Mouse (Mus musculus) bone marrow, adult 2 months (tissue): Measurements from ENCODE around the gene Omp. TPM values are rescaled to one million over a fixed set of nuclear protein-coding genes. Genes with fewer than 3 reads are reported as not detected.
"Not testable (repeated sequence)": the region's sequence is repeated elsewhere in the genome, so short reads cannot be mapped to it uniquely, and the experiment has no call there.

Experiments used
- H3K27ac ChIP-seq: fragments of 200-500 bp; 2 replicates; pipeline ENCODE4 v1.5.1; 2012; ENCODE audit warnings: low read depth, mild to moderate bottlenecking, control low read depth, inconsistent platforms, low read length; ENCODE audit not compliant: control insufficient read depth, poor library complexity, insufficient read depth
- H3K4me1 ChIP-seq: fragments of 200-500 bp; 2 replicates; pipeline ENCODE4 v1.6.1; 2011; ENCODE audit warnings: low read length; ENCODE audit not compliant: control insufficient read depth, insufficient read depth
- H3K4me3 ChIP-seq: fragments of 200-500 bp; replicated peaks from 2 replicates; pipeline ENCODE3; 2011; ENCODE audit warnings: mild to moderate bottlenecking, low read depth, low read length, control low read depth; ENCODE audit not compliant: control insufficient read depth
- CTCF ChIP-seq: fragments of 200-500 bp; IDR thresholded peaks from 2 replicates; pipeline ENCODE4 v1.5.1; 2011; ENCODE audit warnings: low read length, control low read depth; ENCODE audit not compliant: control insufficient read depth, insufficient read depth
- POLR2A ChIP-seq: fragments of 200-500 bp; IDR thresholded peaks from 2 replicates; pipeline ENCODE4 v1.6.1; 2011; ENCODE audit warnings: low read depth, mild to moderate bottlenecking, control low read depth, low read length, borderline replicate concordance; ENCODE audit not compliant: control insufficient read depth
- WGBS: fragments of 180-500 bp; shearing (Covaris S2); methylation state at CpG from one replicate; pipeline ENCODE4 v1.1.7; 2018; 5-methylcytosine and 5-hydroxymethylcytosine counted together
- polyA plus RNA-seq: library from polyadenylated mRNA; stranded (reverse); fragments of >200 nt; gene quantifications from 2 replicates; pipeline ENCODE4 v1.2.4, GENCODE M21; 2011; ENCODE audit warnings: low replicate concordance; ENCODE audit not compliant: missing spikeins, insufficient read depth, insufficient read length

The Omp gene
- polyA plus RNA-seq, result 2.1 and 4.7 TPM in 2 replicates

GRCm38 (mm10) chr7:98145402-98145801, at the start of gene Omp:
Gene Omp (minus strand): TSS chr7:98145502.
- no peak within 1 kb of the TSS for H3K4me3 ChIP-seq
- no peaks in the 10 kb centered on the region for H3K4me1 ChIP-seq
- 87% methylated on average over 5 of the region's 5 CpGs for WGBS
- H3K27ac ChIP-seq, result no peak within 1 kb of the TSS
- TF ChIP-seq POLR2A (no peak), CTCF (no peak)

- H3K27ac ChIP-seq, result no peak overlapping the region
- no peak for TF ChIP-seq POLR2A
- no peak for TF ChIP-seq CTCF
- peak overlapping the region; percentile 5 for H3K4me3 ChIP-seq
- WGBS, result 2% methylated on average over 61 of the region's 61 CpGs
- H3K4me1 ChIP-seq, result peaks cover 5% of the 10 kb centered on the region
Measured at GRCm38 (mm10) chr7:98194026-98194792, 48.9 kb upstream of the Omp start.

GRCm38 (mm10) chr7:98193515-98194025, 48.3 kb upstream of the Omp start:
- no peak overlapping the region for H3K4me3 ChIP-seq
- 3% methylated on average over 36 of the region's 36 CpGs for WGBS
- H3K4me1 ChIP-seq, result peaks cover 5% of the 10 kb centered on the region
- no peak overlapping the region for H3K27ac ChIP-seq
- TF ChIP-seq CTCF (no peak), POLR2A (no peak; the same call in 1 of the 2 replicates)

- no peak overlapping the region for H3K4me3 ChIP-seq
- H3K4me1 ChIP-seq, result peaks cover 5% of the 10 kb centered on the region
- H3K27ac ChIP-seq, result no peak overlapping the region
- TF ChIP-seq POLR2A, result no peak
- TF ChIP-seq CTCF, result peak; percentile 70
- 70% methylated on average over 17 of the region's 17 CpGs for WGBS
Measured at GRCm38 (mm10) chr7:98191571-98192250, 46.4 kb upstream of the Omp start.

- Histone ChIP-seq H3K4me1 (peaks cover 5% of the 10 kb centered on the region), H3K4me3 (no peak overlapping the region), H3K27ac (no peak overlapping the region)
- TF ChIP-seq CTCF (no peak), POLR2A (no peak)
- 81% methylated on average over 1 of the region's 1 CpGs for WGBS
Measured at GRCm38 (mm10) chr7:98190578-98190977, 45.3 kb upstream of the Omp start.

GRCm38 (mm10) chr7:98189745-98190144, 44.4 kb upstream of the Omp start:
- Histone ChIP-seq H3K4me1 (peaks cover 5% of the 10 kb centered on the region), H3K27ac (no peak overlapping the region), H3K4me3 (no peak overlapping the region)
- TF ChIP-seq POLR2A (no peak), CTCF (no peak)
- WGBS, result 48% methylated on average over 3 of the region's 3 CpGs

GRCm38 (mm10) chr7:98188680-98189079, 43.4 kb upstream of the Omp start:
- no peak overlapping the region for H3K27ac ChIP-seq
- TF ChIP-seq CTCF, result no peak
- TF ChIP-seq POLR2A, result no peak
- no peak overlapping the region for H3K4me3 ChIP-seq
- H3K4me1 ChIP-seq, result no peaks in the 10 kb centered on the region; the same call in 1 of the 2 replicates
- 83% methylated on average over 2 of the region's 2 CpGs for WGBS

GRCm38 (mm10) chr7:98188238-98188637, 42.9 kb upstream of the Omp start:
- TF ChIP-seq POLR2A, result no peak
- no peak for TF ChIP-seq CTCF
- Histone ChIP-seq H3K27ac (no peak overlapping the region), H3K4me3 (no peak overlapping the region), H3K4me1 (no peaks in the 10 kb centered on the region; the same call in 1 of the 2 replicates)
- WGBS, result 87% methylated on average over 2 of the region's 2 CpGs

- H3K27ac ChIP-seq, H3K4me1 ChIP-seq, H3K4me3 ChIP-seq: not testable (repeated sequence)
- WGBS, result 26% methylated on average over 3 of the region's 3 CpGs
Measured at GRCm38 (mm10) chr7:98187332-98187731, 42.0 kb upstream of the Omp start.
